Mouse (Mus musculus) bone marrow, adult 2 months (tissue): ENCODE data around the gene Gps2.

Source experiments
- CTCF ChIP-seq: fragments of 200-500 bp; IDR thresholded peaks from 2 replicates; pipeline ENCODE4 v1.5.1; 2011; ENCODE audit warnings: low read length, control low read depth; ENCODE audit not compliant: control insufficient read depth, insufficient read depth
- POLR2A ChIP-seq: fragments of 200-500 bp; IDR thresholded peaks from 2 replicates; pipeline ENCODE4 v1.6.1; 2011; ENCODE audit warnings: low read depth, mild to moderate bottlenecking, control low read depth, low read length, borderline replicate concordance; ENCODE audit not compliant: control insufficient read depth

DNA sequence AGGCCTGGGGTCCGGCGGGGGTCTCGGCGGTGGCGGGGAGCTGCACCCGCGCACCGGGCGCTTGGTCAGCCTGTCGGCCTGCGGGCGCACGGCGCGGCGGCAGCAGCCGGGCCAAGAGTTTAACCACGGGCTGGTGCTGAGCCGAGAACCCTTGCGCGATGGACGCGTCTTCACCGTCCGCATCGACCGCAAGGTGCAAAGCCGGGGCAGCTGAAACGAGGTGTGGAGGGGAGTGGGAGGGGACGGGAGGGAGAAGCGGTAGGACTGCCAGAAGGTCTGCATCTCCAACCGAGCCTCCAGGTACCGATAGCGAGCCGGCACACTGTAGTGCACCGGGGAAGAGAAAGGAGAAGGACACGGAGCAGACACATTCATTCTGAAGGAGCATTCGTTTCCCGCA, 11.7 kb upstream of the Gps2 start:
- TF ChIP-seq CTCF (no peak), POLR2A (no peak)
